Mouse (Mus musculus) heart, postnatal 14 days (tissue): ENCODE data around the gene Csrp3. TPM values are rescaled to one million over a fixed set of nuclear protein-coding genes. Genes with fewer than 3 reads are reported as not detected.

Experiments used
- DNase-seq, 2 experiments: peaks; one replicate each; pipeline ENCODE4 v3.0.0; 2021 to 2022
- intact Hi-C: fragments of 180-260 bp; cut with DNase I; formaldehyde crosslinking; loops from one replicate; pipeline ENCODE4 v1.15.1; 2025
- long read RNA-seq, 2 experiments: library from polyadenylated mRNA; stranded (forward); transcript quantifications; one replicate each; pipeline ENCODE4 v2.0.0; 2021
- total RNA-seq, 2 experiments: library from RNA; stranded (reverse); gene quantifications; 2 replicates each; pipeline ENCODE4 v1.2.3; 2021

Gene Csrp3
- 1,000 to 10,000 TPM; 1,478 to 1,683 TPM for total RNA-seq
- long read RNA-seq, experiment 1, transcript Csrp3-201 (6 exons, 877 nt): major isoform, 1,350 of 1,511 reads
- long read RNA-seq, experiment 1, partial matches to known transcripts: 122 of 1,511 reads
- long read RNA-seq, experiment 1, other reads (novel, unspliced or antisense): 39 of 1,511 reads
- long read RNA-seq, experiment 2, transcript Csrp3-201 (6 exons, 877 nt): major isoform, 1,035 of 1,191 reads
- long read RNA-seq, experiment 2, partial matches to known transcripts: 71 of 1,191 reads
- long read RNA-seq, experiment 2, other reads (novel, unspliced or antisense): 85 of 1,191 reads

- intact Hi-C loops: loop anchor here (2.0 kb wide), 1 partner anchor 27 kb away; no protein-coding TSS in a partner anchor
- peak; percentile 52 to 66 for DNase-seq
Observed at GRCm38 (mm10) chr7:48847820-48848650, at the start of gene Csrp3. Csrp3 (minus strand) TSS chr7:48848033.

GRCm38 (mm10) chr7:48896051-48896450, 48.2 kb upstream of the Csrp3 start:
- intact Hi-C loops: loop anchor here (10.0 kb wide), 1 partner anchor 529 kb away; no protein-coding TSS in a partner anchor
- no peak for DNase-seq

- no peak for DNase-seq
- intact Hi-C loops: loop anchor here (10.0 kb wide), 1 partner anchor 529 kb away; no protein-coding TSS in a partner anchor
Observed at GRCm38 (mm10) chr7:48895475-48895874, 47.6 kb upstream of the Csrp3 start.

GRCm38 (mm10) chr7:48894763-48895162, 46.9 kb upstream of the Csrp3 start:
- no peak for DNase-seq
- intact Hi-C loops: loop anchor here (1.0 to 10.0 kb wide), 4 partner anchors 173 to 530 kb away; no protein-coding TSS in a partner anchor

GRCm38 (mm10) chr7:48894152-48894551, 46.3 kb upstream of the Csrp3 start:
- DNase-seq: peak; percentile 62 to 76
- intact Hi-C loops: loop anchor here (1.0 to 10.0 kb wide), 4 partner anchors 173 to 531 kb away; no protein-coding TSS in a partner anchor

GRCm38 (mm10) chr7:48893093-48893492, 45.3 kb upstream of the Csrp3 start:
- no peak for DNase-seq
- intact Hi-C loops: loop anchor here (5.0 to 10.0 kb wide), 3 partner anchors 174 to 532 kb away; no protein-coding TSS in a partner anchor

GRCm38 (mm10) chr7:48891029-48891428, 43.2 kb upstream of the Csrp3 start:
- DNase-seq: no peak
- intact Hi-C loops: loop anchor here (5.0 to 10.0 kb wide), 3 partner anchors 176 to 534 kb away; no protein-coding TSS in a partner anchor

GRCm38 (mm10) chr7:48888751-48889150, 40.9 kb upstream of the Csrp3 start:
- intact Hi-C loops: no loop called here
- no peak for DNase-seq

- intact Hi-C loops: no loop called here
- DNase-seq: no peak
Observed at GRCm38 (mm10) chr7:48887973-48888372, 40.1 kb upstream of the Csrp3 start.

GRCm38 (mm10) chr7:48884266-48884611, 36.4 kb upstream of the Csrp3 start:
- intact Hi-C loops: no loop called here
- no peak for DNase-seq

GRCm38 (mm10) chr7:48883525-48884265, 35.9 kb upstream of the Csrp3 start:
- intact Hi-C loops: no loop called here

GRCm38 (mm10) chr7:48881971-48882609, 34.3 kb upstream of the Csrp3 start:
- intact Hi-C loops: no loop called here
- no peak for DNase-seq

More at GRCm38 (mm10) chr7:48883525-48884265, 35.9 kb upstream of the Csrp3 start:
- no peak for DNase-seq

- intact Hi-C loops: no loop called here
- peak; percentile 84 to 86 for DNase-seq
Observed at GRCm38 (mm10) chr7:48881486-48881885, 33.7 kb upstream of the Csrp3 start, which contains the start of gene E2f8. E2f8 (minus strand) TSS chr7:48881596.

- intact Hi-C loops: no loop called here
- DNase-seq: peak; percentile 95 to 97
Observed at GRCm38 (mm10) chr7:48880591-48881481, 33.0 kb upstream of the Csrp3 start.

GRCm38 (mm10) chr7:48879574-48879973, 31.7 kb upstream of the Csrp3 start:
- no peak for DNase-seq
- intact Hi-C loops: no loop called here

GRCm38 (mm10) chr7:48877786-48878390, 30.1 kb upstream of the Csrp3 start:
- no peak for DNase-seq
- intact Hi-C loops: loop anchor here (2.0 kb wide), 1 partner anchor 129 kb away; no protein-coding TSS in a partner anchor

- intact Hi-C loops: loop anchor here (1.0 to 2.0 kb wide), 2 partner anchors 64 to 128 kb away; no protein-coding TSS in a partner anchor
- DNase-seq: peak; percentile 25 to 65
Observed at GRCm38 (mm10) chr7:48876526-48876925, 28.7 kb upstream of the Csrp3 start.

GRCm38 (mm10) chr7:48875096-48875495, 27.3 kb upstream of the Csrp3 start:
- intact Hi-C loops: loop anchor here (2.0 kb wide), 1 partner anchor 28 kb away; no protein-coding TSS in a partner anchor

More at GRCm38 (mm10) chr7:48875096-48875495, 27.3 kb upstream of the Csrp3 start:
- DNase-seq: no peak
